Mouse (Mus musculus): ENCODE data around the gene Abhd14a.

DNA sequence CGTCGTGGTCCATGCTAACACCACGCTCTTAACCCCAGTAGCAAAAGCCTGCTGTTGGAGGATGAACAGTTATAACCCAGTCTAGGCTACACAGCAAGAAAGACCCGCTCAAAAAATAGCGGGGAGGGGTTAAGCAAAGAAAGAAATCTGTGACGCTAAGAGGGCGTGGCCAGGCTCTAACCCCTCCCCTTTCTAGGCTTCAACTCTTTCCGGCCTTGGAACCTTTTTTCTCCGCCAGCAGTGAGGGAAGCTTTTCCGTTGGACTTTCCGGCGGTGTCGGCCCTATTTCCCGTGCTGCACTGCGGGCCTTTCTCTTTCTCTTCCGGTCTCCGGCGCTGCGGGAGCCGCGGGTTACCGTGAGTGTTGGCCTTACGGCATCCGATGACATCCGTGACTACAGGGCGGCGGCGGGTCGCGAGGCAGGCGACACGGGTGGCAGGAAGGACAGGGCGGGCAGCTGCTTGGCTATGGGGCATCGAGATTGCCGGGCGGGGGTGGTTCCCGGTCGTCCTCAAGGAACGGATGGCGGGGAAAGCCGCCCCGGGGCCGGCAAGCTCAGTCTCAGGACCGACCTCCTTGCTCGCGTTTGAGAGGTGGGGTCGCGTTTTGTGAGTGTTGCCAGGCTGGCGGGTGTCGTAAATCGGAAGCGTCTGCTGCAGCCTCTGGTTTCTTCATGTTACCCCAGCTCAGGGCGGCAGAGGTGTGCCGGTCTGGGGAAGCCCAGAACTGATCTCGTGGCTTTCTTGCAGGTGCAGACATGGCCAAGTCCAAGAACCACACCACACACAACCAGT lies 18.1 kb downstream of the Abhd14a start, which contains the start of gene Rpl29:
- TF ChIP-seq POLR2A (IDR thresholded peaks at IDR 0.05; ENCODE audit: insufficient read depth, low read depth, low read length) (peak; percentile 87), EP300 (IDR thresholded peaks at IDR 0.05; ENCODE audit: insufficient read depth, low read depth, low read length) (peak; percentile 79), CTCF (IDR thresholded peaks at IDR 0.05) (no peak)
